Mouse (Mus musculus): ENCODE measurements around the gene Vmn2r83.

DNA sequence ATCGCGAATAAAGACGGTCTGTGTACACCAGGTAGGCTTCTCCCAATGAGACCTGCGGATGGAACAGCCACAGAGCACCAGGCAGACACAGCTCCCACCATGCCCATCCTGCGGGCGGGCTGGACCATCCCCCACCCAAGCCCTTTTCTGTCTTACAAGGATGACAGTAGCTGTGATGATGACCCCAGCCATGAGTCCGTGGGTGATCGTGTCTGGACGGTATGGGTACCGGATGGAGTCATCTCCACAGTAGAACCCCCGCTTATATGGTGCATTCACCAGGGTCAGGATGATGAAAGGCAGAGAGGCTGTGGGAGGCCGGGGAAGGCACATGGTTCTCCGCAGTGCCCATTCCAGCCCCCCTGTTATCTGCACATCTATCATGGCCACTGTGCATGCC, 62.2 kb downstream of the Vmn2r83 start:
- TF ChIP-seq CTCF (IDR thresholded peaks at IDR 0.05; ENCODE audit: low read depth) (no peak), EP300 (IDR thresholded peaks at IDR 0.05; ENCODE audit: low read depth) (no peak)

All from heart, postnatal 0 days (tissue).